Mouse (Mus musculus) frontal cortex, adult 2 months (tissue): ENCODE results near the gene Ly86. TPM values are rescaled to one million over a fixed set of nuclear protein-coding genes. Genes with fewer than 3 reads are reported as not detected.

ENCODE experiments used
- DNase-seq, 2 experiments: peaks; one replicate each; pipeline ENCODE4 v3.0.0; 2022; ENCODE audit warnings: low spot score in 1 of 2; ENCODE audit errors: extremely low spot score in 1 of 2
- polyA plus RNA-seq: library from polyadenylated mRNA; depleted of rRNA; stranded (reverse); fragments of >200 nt; gene quantifications from 2 replicates; pipeline ENCODE4 v1.2.3, GENCODE M21; 2012; rRNA removed

Gene Ly86
- 18.7 and 27.2 TPM in 2 replicates for polyA plus RNA-seq

GRCm38 (mm10) chr13:37344909-37345772, at the start of gene Ly86:
Ly86 (plus strand) TSS chr13:37345208.
- DNase-seq: no peak

GRCm38 (mm10) chr13:37297886-37298285, 47.1 kb upstream of the Ly86 start:
- no peak for DNase-seq

- no peak for DNase-seq
These were observed 46.2 kb upstream of the Ly86 start for GRCm38 (mm10) chr13:37298856-37299255.

- DNase-seq: no peak
These were observed 42.1 kb upstream of the Ly86 start for GRCm38 (mm10) chr13:37302877-37303276.

- DNase-seq: no peak
These were observed 37.0 kb upstream of the Ly86 start for GRCm38 (mm10) chr13:37308006-37308405.

GRCm38 (mm10) chr13:37309296-37309695, 35.7 kb upstream of the Ly86 start:
- DNase-seq: no peak

- DNase-seq: no peak
These were observed 34.7 kb upstream of the Ly86 start for GRCm38 (mm10) chr13:37310331-37310730.

GRCm38 (mm10) chr13:37311555-37312221, 33.3 kb upstream of the Ly86 start:
- DNase-seq: peak; percentile 22 to 53

- peak; percentile 94 to 99 for DNase-seq
These were observed 32.6 kb upstream of the Ly86 start for GRCm38 (mm10) chr13:37312222-37312928.

GRCm38 (mm10) chr13:37312951-37313350, 32.1 kb upstream of the Ly86 start:
- no peak for DNase-seq

GRCm38 (mm10) chr13:37325504-37325903, 19.5 kb upstream of the Ly86 start:
- peak in 1 of 2 experiments; percentile 78 for DNase-seq

- no peak for DNase-seq
These were observed 15.3 kb upstream of the Ly86 start for GRCm38 (mm10) chr13:37329747-37330146.

GRCm38 (mm10) chr13:37330971-37331370, 14.0 kb upstream of the Ly86 start:
- no peak for DNase-seq

GRCm38 (mm10) chr13:37332779-37333543, 12.0 kb upstream of the Ly86 start:
- no peak for DNase-seq

- no peak for DNase-seq
These were observed 11.5 kb upstream of the Ly86 start for GRCm38 (mm10) chr13:37333544-37333870.

- no peak for DNase-seq
These were observed 7.7 kb upstream of the Ly86 start for GRCm38 (mm10) chr13:37337269-37337668.

GRCm38 (mm10) chr13:37337871-37338270, 7.1 kb upstream of the Ly86 start:
- DNase-seq: no peak

- DNase-seq: no peak
These were observed 2.2 kb upstream of the Ly86 start for GRCm38 (mm10) chr13:37342804-37343203.

GRCm38 (mm10) chr13:37345823-37346222, 815 bp downstream of the Ly86 start:
- no peak for DNase-seq

GRCm38 (mm10) chr13:37347871-37348595, 3.0 kb downstream of the Ly86 start:
- DNase-seq: no peak
